In the genomic region with DNA sequence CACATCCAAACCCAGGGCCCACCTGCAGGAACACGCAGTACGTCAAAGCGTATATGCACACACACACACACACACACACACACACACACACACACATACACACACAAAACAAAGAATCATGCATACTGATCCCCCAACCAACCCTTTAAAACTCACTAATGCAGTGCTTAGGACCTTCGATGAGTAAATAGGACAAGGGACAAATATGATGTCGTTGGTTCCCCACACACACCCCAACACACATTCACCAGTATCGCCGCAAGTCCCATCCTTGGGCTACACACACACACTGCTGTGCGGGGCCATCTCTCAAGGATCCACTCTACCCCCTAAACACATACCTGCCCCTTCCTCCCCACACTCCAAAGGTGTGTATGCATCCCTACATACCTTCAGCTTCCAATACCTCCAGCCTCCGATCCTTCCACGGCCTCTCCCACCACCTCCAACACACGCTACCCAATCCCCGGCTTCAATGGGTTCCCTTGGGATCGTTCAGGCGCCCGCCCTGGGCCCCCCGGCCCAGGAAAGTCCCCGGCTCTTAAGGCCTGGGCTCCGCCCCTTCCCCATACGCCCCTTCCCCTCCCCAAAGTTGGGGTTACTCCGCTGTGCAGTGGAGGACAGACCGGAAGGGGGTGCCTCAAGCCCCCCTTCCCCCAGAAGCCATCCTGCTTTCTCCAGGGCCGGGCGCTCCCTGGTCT, we compare ENCODE assay signal across 8 mouse cellular contexts. TPM values are rescaled to one million over a fixed set of nuclear protein-coding genes. Genes with fewer than 3 reads are reported as not detected.
DNase-seq lines count a peak whose midpoint lies in the region; ATAC-seq and TF ChIP-seq lines count a peak whose summit lies in the region.

No protein-coding gene starts in this region.

- TF ChIP-seq RAD21 in MEL (IDR thresholded peaks at IDR 0.05; ENCODE audit: low read depth, low read length), result no peak

- peak overlapping the region; percentile 76 for H3K9ac ChIP-seq in MEL (ENCODE audit: control insufficient read depth, low read depth, low read length, poor library complexity, severe bottlenecking)
- H3K9ac ChIP-seq in hindbrain, embryonic 15.5 days, result peak overlapping the region; percentile 95
- H3K9ac ChIP-seq in midbrain, embryonic 11.5 days (ENCODE audit: low read length), result peak overlapping the region; percentile 98

- H3K4me1 ChIP-seq in kidney, adult 2 months (ENCODE audit: control insufficient read depth, insufficient read depth, low read length), result peaks cover 2% of the 10 kb centered on the region; the same call in 1 of the 2 replicates
- peaks cover 0 to 7% of the 10 kb centered on the region in 2 experiments; a peak in 2 of 4 replicates for H3K4me1 ChIP-seq in MEL (ENCODE audit: control insufficient read depth in 1 of 2, insufficient read depth in 2 of 2, low read length in 2 of 2)
- H3K4me1 ChIP-seq in hindbrain, embryonic 15.5 days (replicated peaks), result peaks cover 60% of the 10 kb centered on the region
- H3K4me1 ChIP-seq in midbrain, embryonic 11.5 days (ENCODE audit: control insufficient read depth, insufficient read depth, low read length), result peaks cover 49% of the 10 kb centered on the region

- H3K27me3 ChIP-seq in kidney, adult 2 months (replicated peaks; ENCODE audit: control insufficient read depth, insufficient read depth, low read length), result no peaks in the 10 kb centered on the region
- peaks cover 0 to 3% of the 10 kb centered on the region in 2 experiments; a peak in 1 of 4 replicates for H3K27me3 ChIP-seq in MEL (ENCODE audit: control insufficient read depth in 1 of 2, insufficient read depth in 2 of 2, low read length in 2 of 2)
- no peaks in the 10 kb centered on the region for H3K27me3 ChIP-seq in hindbrain, embryonic 15.5 days
- no peaks in the 10 kb centered on the region for H3K27me3 ChIP-seq in midbrain, embryonic 11.5 days (ENCODE audit: control insufficient read depth, insufficient read depth, low read length)

- no peak for DNase-seq in kidney, adult 2 months
- DNase-seq in kidney, postnatal 36 days, result no peak
- DNase-seq in MEL (ENCODE audit: low read depth, low spot score), result peak; percentile 21
- DNase-seq in embryo, embryonic 9.5 days (ENCODE audit: extremely low spot score), result peak; percentile 62
- peak; percentile 95 for DNase-seq in midbrain, embryonic 11.5 days (ENCODE audit: low spot score, missing footprints)
- peak; percentile 74 for DNase-seq in thymus, postnatal 4 days
- no peak for DNase-seq in layer of hippocampus, adult 18-20 months (ENCODE audit: low spot score in 2 of 2)

- TF ChIP-seq EP300 in MEL (IDR thresholded peaks at IDR 0.05; ENCODE audit: low read depth in 1 of 2, low read length in 2 of 2), result no peak

- H3K36me3 ChIP-seq in kidney, adult 2 months (ENCODE audit: control insufficient read depth, insufficient read depth, low read length), result no peaks in the 10 kb centered on the region
- peaks cover 0 to 2% of the 10 kb centered on the region in 2 experiments; a peak in 1 of 4 replicates for H3K36me3 ChIP-seq in MEL (ENCODE audit: control insufficient read depth in 1 of 2, insufficient read depth in 2 of 2, low read length in 2 of 2)
- H3K36me3 ChIP-seq in hindbrain, embryonic 15.5 days, result no peaks in the 10 kb centered on the region
- no peaks in the 10 kb centered on the region for H3K36me3 ChIP-seq in midbrain, embryonic 11.5 days (ENCODE audit: control insufficient read depth, insufficient read depth, low read length)

- no peak for TF ChIP-seq CTCF in kidney, adult 2 months (conservative IDR thresholded peaks at IDR 0.05; ENCODE audit: insufficient read depth, insufficient read length, low read depth, low read length)
- TF ChIP-seq CTCF in MEL (IDR thresholded peaks at IDR 0.05 in 2 of 3, conservative IDR thresholded peaks at IDR 0.05 in 1 of 3; ENCODE audit: control insufficient read depth in 1 of 3, insufficient read depth in 1 of 3, low read depth in 2 of 3, low read length in 3 of 3, poor library complexity in 1 of 3, severe bottlenecking in 1 of 3), result no peak

- WGBS in kidney, adult 2 months, result 8% methylated on average over 23 of the region's 23 CpGs
- under 1% methylated on average over 23 of the region's 23 CpGs for WGBS in hindbrain, embryonic 15.5 days
- 2% methylated on average over 23 of the region's 23 CpGs for WGBS in midbrain, embryonic 11.5 days

- no peaks in the 10 kb centered on the region for H3K9me3 ChIP-seq in MEL (replicated peaks; ENCODE audit: insufficient read depth, low read length)
- no peaks in the 10 kb centered on the region for H3K9me3 ChIP-seq in hindbrain, embryonic 15.5 days
- H3K9me3 ChIP-seq in midbrain, embryonic 11.5 days (ENCODE audit: control insufficient read depth, low read length), result no peaks in the 10 kb centered on the region

- TF ChIP-seq POLR2A in kidney, adult 2 months (IDR thresholded peaks at IDR 0.05; ENCODE audit: low read depth, low read length), result no peak
- no peak for TF ChIP-seq POLR2A in MEL (IDR thresholded peaks at IDR 0.05; ENCODE audit: control insufficient read depth in 1 of 2, insufficient read depth in 1 of 2, low read depth in 1 of 2, low read length in 2 of 2, poor library complexity in 1 of 2)

- H3K4me2 ChIP-seq in hindbrain, embryonic 15.5 days, result peak overlapping the region; percentile 94
- peak overlapping the region; percentile 84 for H3K4me2 ChIP-seq in midbrain, embryonic 11.5 days

- no peaks in the 10 kb centered on the region for H3K79me2 ChIP-seq in MEL (ENCODE audit: control insufficient read depth, insufficient read depth, low read length, poor library complexity)

- no peak overlapping the region for H3K27ac ChIP-seq in kidney, adult 2 months (ENCODE audit: insufficient read depth, low read depth, low read length)
- H3K27ac ChIP-seq in MEL (ENCODE audit: control insufficient read depth, low read depth, low read length), result no peak overlapping the region
- H3K27ac ChIP-seq in hindbrain, embryonic 15.5 days (replicated peaks), result peak overlapping the region; percentile 98
- peak overlapping the region; percentile 90 for H3K27ac ChIP-seq in midbrain, embryonic 11.5 days (ENCODE audit: low read depth, low read length)

- ATAC-seq in hindbrain, embryonic 15.5 days (ENCODE audit: low FRiP score, low read depth), result peak; percentile 75
- peak; percentile 70 for ATAC-seq in midbrain, embryonic 11.5 days (ENCODE audit: low FRiP score)

- H3K4me3 ChIP-seq in kidney, adult 2 months (ENCODE audit: insufficient read depth, low read depth, low read length), result peak overlapping the region; percentile 84
- H3K4me3 ChIP-seq in MEL (ENCODE audit: control insufficient read depth in 1 of 2, insufficient read depth in 1 of 2, low read depth in 2 of 2, low read length in 2 of 2), result peak overlapping the region; percentile 80 to 92
- H3K4me3 ChIP-seq in hindbrain, embryonic 15.5 days, result peak overlapping the region; percentile 95
- H3K4me3 ChIP-seq in midbrain, embryonic 11.5 days (ENCODE audit: low read depth, low read length), result peak overlapping the region; percentile 93

TF ChIP-seq in MEL, 35 proteins besides CTCF, POLR2A, EP300 and RAD21 (continues in another document):
- TF ChIP-seq MAFK (IDR thresholded peaks at IDR 0.05; ENCODE audit: borderline replicate concordance, low read depth, low read length) (no peak), SMC3 (IDR thresholded peaks at IDR 0.05; ENCODE audit: low read depth, low read length) (no peak), HCFC1 (IDR thresholded peaks at IDR 0.05; ENCODE audit: low read depth, low read length) (no peak), MXI1 (IDR thresholded peaks at IDR 0.05; ENCODE audit: low read depth, low read length) (no peak), GABPA (IDR thresholded peaks at IDR 0.05; ENCODE audit: low read depth, low read length) (no peak), KAT2A (conservative IDR thresholded peaks at IDR 0.05; ENCODE audit: low read depth, low read length) (no peak), TAL1 (IDR thresholded peaks at IDR 0.05; ENCODE audit: low read length) (no peak), MAZ (IDR thresholded peaks at IDR 0.05; ENCODE audit: low read depth, low read length) (no peak), MAX (IDR thresholded peaks at IDR 0.05; ENCODE audit: low read length) (no peak)

RNA-seq across cellular contexts. Expression of a gene that starts 1.9 kb away (rescaled TPM):
- polyA plus RNA-seq in kidney, adult 2 months (2012; rRNA removed), result 2.9 and 3.3 TPM in 2 replicates
- total RNA-seq in MEL (2012; rRNA removed), result 0.39 and 0.88 TPM in 2 replicates
- polyA plus RNA-seq in MEL (2012; ENCODE audit: insufficient read depth in 1 of 2, insufficient read length in 2 of 2, low read depth in 1 of 2, low replicate concordance in 2 of 2, missing spikeins in 1 of 2), result 1 to 10 TPM in 1 of 2 experiments, not detected in 1; 3.0 TPM
- polyA plus RNA-seq in hindbrain, embryonic 15.5 days (2015; fragmentation: Nextera tagmentation; extraction: Ambion mirVana), result 41.1 and 48.9 TPM in 2 replicates
- 49.3 and 52.9 TPM in 2 replicates for polyA plus RNA-seq in midbrain, embryonic 11.5 days (2014; fragmentation: Nextera tagmentation; extraction: Ambion mirVana)
- 10 to 100 TPM; 13.4 to 13.6 TPM for total RNA-seq in layer of hippocampus, adult 18-20 months (2021)

RNA-seq across cellular contexts. Expression of a gene that starts 31.0 kb away (rescaled TPM):
- polyA plus RNA-seq in kidney, adult 2 months (2012; rRNA removed), result not detected in 2 replicates
- total RNA-seq in MEL (2012; rRNA removed), result not detected in 2 replicates
- not detected for polyA plus RNA-seq in MEL (2012; ENCODE audit: insufficient read depth in 1 of 2, insufficient read length in 2 of 2, low read depth in 1 of 2, low replicate concordance in 2 of 2, missing spikeins in 1 of 2)
- polyA plus RNA-seq in hindbrain, embryonic 15.5 days (2015; fragmentation: Nextera tagmentation; extraction: Ambion mirVana), result 3.6 and 4.8 TPM in 2 replicates
- polyA plus RNA-seq in midbrain, embryonic 11.5 days (2014; fragmentation: Nextera tagmentation; extraction: Ambion mirVana), result 10.7 and 11.0 TPM in 2 replicates
- total RNA-seq in layer of hippocampus, adult 18-20 months (2021), result 1 to 10 TPM in 1 of 2 experiments, under 1 TPM in 1; 0.68 to 1.1 TPM

RNA-seq across cellular contexts. Expression of a gene that starts 56.0 kb away (rescaled TPM):
- polyA plus RNA-seq in kidney, adult 2 months (2012; rRNA removed), result 60.4 and 74.9 TPM in 2 replicates
- 90.8 and 92.3 TPM in 2 replicates for total RNA-seq in MEL (2012; rRNA removed)
- polyA plus RNA-seq in MEL (2012; ENCODE audit: insufficient read depth in 1 of 2, insufficient read length in 2 of 2, low read depth in 1 of 2, low replicate concordance in 2 of 2, missing spikeins in 1 of 2), result 100 to 1,000 TPM in 1 of 2 experiments, 10 to 100 TPM in 1; 81.2 to 118 TPM
- 183 and 190 TPM in 2 replicates for polyA plus RNA-seq in hindbrain, embryonic 15.5 days (2015; fragmentation: Nextera tagmentation; extraction: Ambion mirVana)
- polyA plus RNA-seq in midbrain, embryonic 11.5 days (2014; fragmentation: Nextera tagmentation; extraction: Ambion mirVana), result 178 and 194 TPM in 2 replicates
- total RNA-seq in layer of hippocampus, adult 18-20 months (2021), result 100 to 1,000 TPM; 141 to 146 TPM

RNA-seq across cellular contexts. Expression of a gene that starts 56.2 kb away (rescaled TPM):
- polyA plus RNA-seq in kidney, adult 2 months (2012; rRNA removed), result 94.0 and 98.3 TPM in 2 replicates
- 9.6 and 9.9 TPM in 2 replicates for total RNA-seq in MEL (2012; rRNA removed)
- 10 to 100 TPM in 1 of 2 experiments, not detected in 1; 38.5 TPM for polyA plus RNA-seq in MEL (2012; ENCODE audit: insufficient read depth in 1 of 2, insufficient read length in 2 of 2, low read depth in 1 of 2, low replicate concordance in 2 of 2, missing spikeins in 1 of 2)
- polyA plus RNA-seq in hindbrain, embryonic 15.5 days (2015; fragmentation: Nextera tagmentation; extraction: Ambion mirVana), result 109 and 114 TPM in 2 replicates
- polyA plus RNA-seq in midbrain, embryonic 11.5 days (2014; fragmentation: Nextera tagmentation; extraction: Ambion mirVana), result 107 and 108 TPM in 2 replicates
- total RNA-seq in layer of hippocampus, adult 18-20 months (2021), result 10 to 100 TPM; 54.5 to 55.3 TPM

Comparison
In these comparisons a context has a peak if more than half of its experiments do, and no peak if none do; other contexts are left out.
1. DNase-seq: peak in MEL (single experiment), embryo, embryonic 9.5 days (single experiment), midbrain, embryonic 11.5 days (single experiment) and thymus, postnatal 4 days (single experiment); none in kidney, adult 2 months (single experiment), kidney, postnatal 36 days (0 of 2) and layer of hippocampus, adult 18-20 months (0 of 2).
2. H3K27ac ChIP-seq: peak in hindbrain, embryonic 15.5 days (single experiment) and midbrain, embryonic 11.5 days (single experiment); none in kidney, adult 2 months (single experiment) and MEL (single experiment).
3. Peak in every context shown above with its lines, with median percentiles within 50 percentile points of each other: H3K4me3 ChIP-seq and H3K9ac ChIP-seq.